Mouse (Mus musculus) 3T3-L1 (cell line): ENCODE measurements around the gene Lmx1b.

Experiments used
- DNase-seq: peaks from one replicate; pipeline ENCODE4 v3.0.0-alpha.2; 2015; ENCODE audit warnings: low read depth, low spot score

Lmx1b gene

DNA sequence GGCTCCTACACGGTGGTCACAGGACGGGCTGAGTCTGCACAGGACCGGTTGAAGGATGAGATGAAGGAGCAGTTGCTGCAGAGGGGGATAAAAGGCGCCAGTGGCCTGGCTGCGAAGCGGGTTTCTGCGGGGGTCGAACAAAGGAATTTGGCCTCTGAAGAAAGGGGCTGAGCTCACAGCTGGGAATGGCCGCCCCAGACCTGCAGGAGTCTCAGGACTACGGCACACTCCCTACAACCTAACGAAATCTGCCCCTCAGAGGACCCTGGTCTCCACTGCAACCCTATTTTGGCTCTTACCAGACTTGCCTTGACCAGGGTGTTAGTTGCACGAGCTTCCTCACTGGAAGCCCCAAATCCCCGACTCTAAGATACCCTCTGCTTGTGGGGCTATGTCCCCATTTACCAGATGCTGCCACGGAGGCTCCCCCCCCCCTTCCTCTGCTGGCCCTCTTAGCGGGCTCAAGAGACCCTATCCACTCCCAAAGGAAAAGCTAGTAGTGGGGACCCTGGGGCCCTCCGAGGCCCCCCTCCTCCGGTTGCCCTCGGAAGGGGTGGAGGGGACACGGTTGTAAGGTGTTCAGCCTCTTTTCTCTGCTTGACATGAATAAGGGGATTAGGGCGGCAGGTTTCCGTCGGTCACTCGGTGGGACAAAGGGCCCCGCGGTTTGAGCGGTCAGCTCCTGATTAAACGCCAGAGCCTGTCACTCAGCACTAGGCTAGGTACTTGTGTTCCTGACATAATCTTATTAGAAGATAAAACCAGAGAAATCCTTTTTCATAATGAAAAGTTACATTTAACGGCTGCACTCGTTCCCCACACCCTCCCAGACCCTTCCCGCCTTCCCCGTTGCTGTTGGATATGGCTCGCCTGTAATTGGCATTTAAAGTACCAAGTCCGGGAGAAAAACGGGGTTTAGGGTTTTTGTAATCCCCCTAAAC lies 10.0 kb downstream of the Lmx1b start:
- DNase-seq, result no peak

DNA sequence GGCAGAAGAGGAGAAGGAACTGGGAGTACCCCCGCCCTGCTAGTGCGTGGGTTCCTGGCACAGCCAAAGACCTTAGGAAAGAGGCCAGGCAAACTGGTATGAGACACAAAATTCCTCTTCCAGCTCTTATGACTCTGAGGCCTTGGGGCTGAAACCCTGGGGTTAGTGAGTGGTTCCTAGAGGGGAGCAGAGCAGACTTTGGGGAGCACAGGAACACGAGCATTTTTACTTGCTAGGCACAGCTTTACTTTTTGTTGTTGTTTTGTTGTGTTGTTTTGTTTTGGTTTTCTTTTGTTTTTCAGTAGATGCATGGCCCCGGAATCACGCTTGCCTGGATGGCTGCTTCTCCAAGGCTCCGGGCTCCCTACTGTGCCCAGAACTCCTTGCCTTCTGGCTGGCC lies 10.7 kb downstream of the Lmx1b start:
- DNase-seq, result no peak

DNA sequence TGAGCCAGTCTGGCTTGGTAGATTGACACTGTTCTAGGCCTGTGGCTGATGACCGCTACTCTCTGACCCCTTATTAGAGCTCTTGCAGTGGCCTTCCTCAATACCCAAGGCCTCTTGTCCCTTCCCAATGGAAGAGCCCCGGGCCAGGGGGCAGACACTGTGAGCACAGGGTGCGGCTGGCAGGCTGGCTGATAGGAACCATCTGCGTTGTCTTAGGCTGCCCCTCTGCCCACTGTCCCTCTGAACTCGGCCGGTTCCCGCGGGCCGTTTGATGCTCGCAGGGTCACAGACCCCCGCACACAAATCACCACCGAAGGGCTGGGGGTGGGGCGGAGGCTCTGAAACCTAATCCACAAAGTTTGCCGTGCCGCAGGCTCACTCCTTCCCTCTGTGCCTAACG lies 11.5 kb downstream of the Lmx1b start:
- DNase-seq, result no peak

DNA sequence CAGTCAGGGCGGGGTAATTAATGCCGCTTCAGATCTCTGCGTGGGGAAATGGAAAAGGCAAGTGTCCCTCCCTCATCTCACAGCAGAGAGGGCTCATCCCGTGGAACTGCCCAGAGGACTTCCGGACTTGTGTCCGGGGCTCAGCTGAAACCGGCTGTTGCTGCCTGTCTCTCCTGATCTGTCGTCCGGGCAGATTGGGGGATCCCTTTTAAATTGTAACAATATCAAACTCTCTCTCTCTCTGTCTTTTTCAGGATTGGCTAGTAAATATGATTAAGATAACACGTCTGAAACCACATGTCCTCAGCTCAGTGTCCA lies 13.3 kb downstream of the Lmx1b start:
- no peak for DNase-seq

DNA sequence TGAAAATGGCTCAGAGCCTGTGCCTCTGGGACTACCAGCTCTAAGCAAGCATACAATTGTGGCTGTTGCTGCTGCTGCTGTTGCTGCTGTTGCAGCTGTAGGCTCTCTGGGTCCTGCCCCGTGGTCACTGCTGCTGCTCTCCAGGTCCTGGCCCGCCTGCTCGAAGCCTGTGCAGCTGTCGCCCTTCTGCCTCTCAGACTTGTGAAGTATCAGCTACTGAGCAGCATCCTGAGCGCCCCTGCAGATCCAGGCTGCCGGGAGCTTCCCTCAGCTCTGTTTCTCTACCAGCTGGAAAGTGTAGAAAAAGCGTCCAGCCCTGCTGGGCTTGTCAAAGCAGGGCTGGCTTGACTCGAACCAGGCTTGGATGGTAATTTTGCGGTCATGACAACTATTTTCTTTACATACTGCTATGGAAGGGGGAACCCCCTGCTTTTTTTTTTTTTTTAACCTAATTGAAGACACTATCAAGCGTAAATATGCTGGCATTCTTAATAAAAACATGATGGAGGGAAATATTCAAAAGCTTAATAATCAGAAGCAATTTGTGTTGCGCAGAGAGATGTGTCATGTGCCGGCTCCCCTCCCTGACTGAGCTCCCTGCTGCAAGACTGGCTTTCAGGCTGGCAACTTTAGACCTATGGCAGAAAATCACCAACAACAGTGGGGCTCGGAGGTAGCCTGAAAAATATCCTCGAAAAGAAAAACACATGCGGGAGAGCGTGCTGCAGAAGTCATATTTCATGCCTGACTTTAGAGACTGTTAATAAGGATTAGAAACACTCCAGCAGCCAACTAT lies 13.9 kb downstream of the Lmx1b start:
- no peak for DNase-seq

DNA sequence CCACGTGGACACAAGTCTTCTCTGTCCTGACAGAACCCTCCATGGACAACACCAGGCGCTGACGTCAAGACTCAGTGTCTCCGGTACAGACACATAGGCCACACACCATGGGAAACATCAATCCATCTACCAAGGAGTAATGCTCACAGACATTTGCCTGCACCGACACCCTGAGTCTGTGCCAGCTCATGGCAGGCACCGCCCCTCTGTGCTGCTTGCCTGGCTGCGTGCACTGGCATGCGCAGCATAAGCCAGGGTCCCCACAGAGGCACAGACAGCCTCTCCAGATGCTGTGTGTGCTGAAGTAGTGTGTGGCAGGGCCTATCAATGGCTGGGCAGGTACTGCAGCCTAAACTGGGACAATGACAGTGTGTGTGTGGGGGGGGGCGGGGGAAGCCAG lies 22.6 kb downstream of the Lmx1b start:
- DNase-seq, result no peak

DNA sequence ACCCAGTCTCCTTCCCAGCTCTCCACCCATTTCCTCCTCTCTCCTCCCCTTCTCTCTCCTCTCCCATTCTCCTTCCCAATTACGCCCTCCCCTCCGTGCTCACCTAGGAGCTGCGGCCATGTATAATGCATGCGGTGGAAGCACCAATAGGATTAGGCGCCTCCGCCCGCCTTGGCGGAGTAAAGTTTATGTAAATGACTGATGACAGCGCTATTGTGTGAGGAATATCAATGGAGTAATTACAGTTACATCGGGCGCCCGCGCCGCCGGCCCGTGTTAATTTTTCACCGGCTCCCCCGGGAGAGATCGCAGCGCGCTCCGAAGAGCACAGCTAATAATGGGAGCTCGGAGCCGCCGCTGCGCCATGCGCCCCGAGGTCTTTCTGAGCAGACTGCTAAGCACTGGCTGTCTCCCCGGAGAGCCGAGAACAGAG lies 23.9 kb downstream of the Lmx1b start:
- DNase-seq, result no peak

DNA sequence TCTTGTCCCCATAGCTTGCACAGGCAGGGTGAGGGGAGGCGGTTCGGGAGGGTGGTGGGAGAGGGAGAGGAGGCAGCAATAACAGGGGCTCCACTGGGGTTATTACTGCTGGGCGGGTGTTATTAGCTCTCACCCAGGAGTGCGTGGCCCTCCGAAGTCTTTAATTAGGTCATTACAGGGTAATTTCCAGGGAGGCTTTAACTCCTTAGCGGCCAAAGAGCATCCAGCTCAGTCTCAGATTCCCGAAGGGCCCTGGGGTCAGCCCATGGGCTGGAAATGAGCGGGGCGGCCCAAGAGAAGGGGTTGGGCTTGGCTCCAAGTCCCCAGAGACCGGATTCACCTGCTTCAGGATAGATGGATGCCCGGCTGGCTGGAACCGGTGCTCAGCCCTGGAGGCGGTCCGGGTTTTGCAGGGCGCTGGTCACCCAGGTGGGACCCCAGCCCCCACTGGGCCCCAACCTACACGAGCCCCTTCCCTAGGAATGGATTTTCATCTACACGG lies 24.4 kb downstream of the Lmx1b start:
- no peak for DNase-seq

DNA sequence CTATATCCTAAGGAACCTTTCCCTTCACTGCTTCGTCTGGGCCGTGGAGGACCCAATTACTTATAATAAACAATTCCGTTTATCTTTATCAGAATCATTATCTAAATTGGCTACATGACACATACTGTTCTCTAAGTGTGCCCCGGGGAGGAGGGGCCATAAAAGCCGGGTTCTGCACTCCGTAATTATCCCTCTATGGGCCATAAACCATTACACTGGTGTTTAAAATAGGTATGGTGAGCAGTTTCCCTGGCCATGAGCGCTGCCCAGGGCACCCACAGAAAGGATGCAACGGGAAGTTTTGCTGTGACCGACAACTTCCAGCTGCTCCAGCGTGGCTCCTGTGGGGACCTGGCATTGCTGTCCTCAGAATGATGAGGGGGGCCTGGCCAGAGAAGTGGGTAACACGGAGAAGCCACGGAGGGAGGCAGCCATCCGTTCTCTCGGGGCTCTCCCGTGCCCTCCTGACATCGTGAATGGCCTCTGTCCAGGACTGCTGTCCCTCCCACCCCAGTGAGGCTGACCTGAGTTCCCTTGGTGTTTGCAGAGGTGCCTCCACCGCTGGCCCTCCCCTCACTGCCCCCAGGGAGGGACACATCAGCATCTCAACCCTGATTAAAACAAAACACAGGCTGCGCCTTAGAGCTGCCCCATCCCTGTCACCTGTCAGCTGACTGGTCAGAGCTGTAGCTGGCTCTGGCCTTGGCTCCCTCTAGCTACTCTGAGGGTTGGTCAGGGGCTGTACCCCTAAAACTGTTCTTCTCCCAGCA lies 34.6 kb downstream of the Lmx1b start:
- no peak for DNase-seq

DNA sequence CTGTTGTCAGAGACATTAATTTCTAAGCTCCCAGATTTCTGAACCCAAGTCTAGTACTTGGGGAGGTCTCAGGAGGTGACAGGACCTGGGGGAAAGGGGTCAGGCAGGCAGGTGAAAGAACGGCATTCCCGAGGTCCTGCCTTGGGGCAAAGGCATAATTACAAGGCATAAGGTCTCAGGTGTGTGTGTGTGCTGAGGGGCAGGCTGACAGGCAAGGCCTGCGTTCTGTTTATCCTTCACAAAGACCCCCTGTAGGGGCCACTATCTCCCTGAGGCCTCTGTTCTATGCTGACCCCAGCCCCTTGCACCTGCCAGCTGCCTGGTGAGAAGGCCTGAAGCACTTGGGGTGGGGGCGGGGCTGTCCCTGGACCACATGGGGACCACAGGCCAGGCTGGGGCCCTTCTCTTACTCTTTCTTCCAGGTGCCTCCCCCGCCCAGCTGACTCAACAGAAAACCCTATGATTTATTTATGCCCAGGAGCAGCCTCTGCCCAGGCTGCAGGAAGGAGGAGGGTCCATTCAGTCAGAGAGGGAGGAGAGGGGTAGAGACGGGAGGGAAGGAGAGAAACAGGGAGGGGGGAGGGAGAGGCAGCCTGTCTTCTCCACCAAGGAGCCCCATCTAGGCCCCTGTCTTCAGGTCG lies 35.3 kb downstream of the Lmx1b start:
- DNase-seq, result no peak

DNA sequence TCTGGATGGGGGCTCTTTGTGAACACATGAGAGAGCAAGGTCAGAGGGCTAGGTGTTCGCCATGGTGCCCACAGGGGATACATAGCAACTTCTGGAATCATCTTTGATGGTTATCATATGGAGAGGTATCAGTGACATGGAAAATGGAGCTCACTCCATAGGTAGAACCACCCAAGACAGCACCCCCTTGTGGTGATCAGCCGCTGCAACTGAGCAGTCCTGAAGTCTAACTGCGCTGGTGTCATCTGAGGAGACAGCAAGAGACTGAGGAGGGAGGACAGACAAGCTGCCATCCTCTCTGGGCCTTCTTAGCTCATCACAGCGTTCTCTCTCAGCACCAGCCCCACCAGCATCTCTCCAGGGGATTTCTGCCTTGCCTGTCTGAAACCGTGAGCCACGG lies 39.8 kb downstream of the Lmx1b start:
- DNase-seq, result peak; percentile 31

DNA sequence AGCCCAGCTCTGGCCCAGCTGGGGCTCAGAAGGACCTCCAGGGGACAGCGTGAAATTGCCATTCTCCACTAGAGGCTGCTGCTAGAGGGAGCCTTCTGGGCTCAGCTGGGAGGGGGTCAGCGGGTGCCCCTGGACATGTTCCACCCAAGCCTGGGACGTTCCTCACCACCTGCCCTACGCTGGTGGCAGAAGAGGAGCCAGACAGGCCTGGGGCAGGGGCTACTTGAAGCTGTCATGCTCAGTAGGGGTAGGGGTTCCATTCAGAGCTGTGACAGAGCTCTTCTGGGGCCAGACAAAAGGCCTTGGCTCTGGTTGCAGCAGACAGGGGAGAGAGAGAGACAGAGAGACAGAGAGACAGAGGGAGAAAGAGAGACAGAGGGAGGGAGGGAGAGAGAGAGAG lies 42.9 kb downstream of the Lmx1b start:
- DNase-seq, result no peak

DNA sequence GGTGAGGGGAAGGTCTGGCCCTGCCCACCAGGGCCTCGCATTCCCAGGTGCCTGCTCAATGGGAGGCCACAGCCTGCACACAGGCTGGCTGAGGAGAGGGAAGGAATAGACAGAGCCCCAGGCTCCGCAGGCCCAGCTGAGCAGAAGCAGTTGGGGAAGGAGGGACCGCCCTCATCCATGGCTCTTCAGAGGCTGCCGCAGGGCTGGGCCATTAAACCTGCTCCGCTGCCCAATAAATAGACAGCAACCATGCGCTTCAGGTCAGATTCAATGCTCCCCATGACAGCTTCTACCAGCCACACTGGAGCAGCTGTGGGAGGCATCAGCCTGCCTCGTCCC lies 45.3 kb downstream of the Lmx1b start:
- no peak for DNase-seq

DNA sequence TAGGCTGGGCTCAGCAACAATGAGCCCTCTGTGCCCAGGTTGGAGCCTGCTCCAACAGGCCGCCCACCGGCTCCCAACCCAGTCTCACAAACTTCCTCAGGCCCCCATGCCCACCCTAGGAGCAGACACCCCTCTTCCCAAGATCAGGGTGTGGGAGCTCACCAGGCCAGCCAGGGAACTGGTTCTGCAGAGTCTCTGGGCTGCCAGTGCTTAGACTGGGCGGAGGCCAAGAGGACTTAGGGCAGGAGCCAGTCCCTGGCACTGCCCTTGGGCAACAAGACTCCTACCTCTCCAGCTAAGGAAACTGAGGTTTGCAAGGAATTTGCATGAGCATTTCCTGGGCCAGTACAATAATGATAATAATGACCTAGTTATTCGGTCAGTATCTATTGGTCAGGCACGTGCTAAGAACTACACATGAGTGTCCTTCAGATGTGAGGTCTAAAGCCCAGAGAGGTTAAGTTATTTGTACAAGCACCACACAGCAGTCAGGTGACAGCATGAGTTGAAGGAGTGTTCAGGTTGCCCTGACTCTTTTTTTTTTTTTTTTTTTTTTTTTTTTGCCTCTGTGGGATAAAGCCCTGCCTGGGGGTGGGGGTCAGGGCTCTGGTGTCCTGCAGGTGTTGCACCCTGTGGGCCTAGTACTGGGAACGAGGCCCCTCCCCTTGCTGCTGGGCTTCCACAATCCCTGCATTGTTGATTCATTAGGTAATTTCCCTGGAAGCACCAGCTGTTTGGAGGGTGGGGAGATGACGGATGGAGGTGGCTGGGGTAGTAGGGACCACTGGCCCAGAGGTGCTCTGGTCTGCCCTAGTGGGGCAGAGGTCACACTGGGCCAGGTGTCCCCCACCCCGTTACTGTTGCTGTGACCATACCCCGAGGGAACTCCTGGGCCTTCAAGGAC lies 45.9 kb downstream of the Lmx1b start:
- DNase-seq, result no peak

DNA sequence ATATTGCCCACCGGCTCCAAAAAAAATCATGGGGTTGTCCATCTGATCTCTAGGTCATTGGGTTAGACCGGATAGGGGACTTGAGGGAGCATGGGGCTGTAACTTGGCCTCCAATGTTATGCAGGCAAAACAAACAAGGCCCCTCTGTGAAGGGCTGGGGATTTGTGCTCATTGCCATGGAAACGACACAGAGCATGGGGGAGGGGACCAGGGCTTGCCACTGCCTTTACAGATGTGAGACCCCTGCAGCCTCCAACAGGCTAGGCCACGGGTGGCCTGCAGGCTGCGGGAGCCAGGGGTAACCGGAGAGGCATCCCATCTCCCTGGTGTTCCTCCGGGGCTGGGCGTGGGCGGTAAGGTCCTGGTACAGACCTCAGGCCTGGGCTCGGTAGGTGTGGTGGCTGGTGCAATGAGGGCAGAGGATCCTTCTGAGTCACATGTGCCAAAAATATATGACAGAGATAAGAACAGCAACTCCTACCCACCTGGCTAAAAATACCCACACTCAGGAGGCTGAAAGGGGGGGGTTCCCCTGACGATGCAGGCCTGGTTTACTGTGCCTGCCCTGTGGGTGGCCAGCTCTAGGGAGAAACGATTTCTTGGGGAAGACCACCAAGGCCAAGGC lies 47.3 kb downstream of the Lmx1b start:
- DNase-seq, result no peak

DNA sequence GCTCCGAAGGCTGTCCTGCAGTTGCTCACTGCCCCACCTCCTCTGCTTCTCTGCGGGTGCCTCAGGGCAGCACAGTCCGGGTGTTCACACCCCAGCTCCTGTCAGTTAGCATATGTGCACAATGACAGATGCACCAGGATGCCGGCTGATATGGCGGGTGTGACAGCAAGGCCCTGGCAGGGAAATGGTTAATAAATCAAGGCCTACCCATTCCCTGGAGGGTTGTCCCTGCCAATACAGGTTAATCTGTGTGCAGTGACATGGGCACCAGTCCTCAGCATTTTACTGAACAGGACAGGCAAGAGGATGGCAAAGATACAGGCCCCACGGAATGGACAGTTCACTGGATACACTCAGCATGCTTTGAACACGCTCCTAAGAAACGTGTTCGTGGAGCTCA lies 51.0 kb downstream of the Lmx1b start:
- no peak for DNase-seq

DNA sequence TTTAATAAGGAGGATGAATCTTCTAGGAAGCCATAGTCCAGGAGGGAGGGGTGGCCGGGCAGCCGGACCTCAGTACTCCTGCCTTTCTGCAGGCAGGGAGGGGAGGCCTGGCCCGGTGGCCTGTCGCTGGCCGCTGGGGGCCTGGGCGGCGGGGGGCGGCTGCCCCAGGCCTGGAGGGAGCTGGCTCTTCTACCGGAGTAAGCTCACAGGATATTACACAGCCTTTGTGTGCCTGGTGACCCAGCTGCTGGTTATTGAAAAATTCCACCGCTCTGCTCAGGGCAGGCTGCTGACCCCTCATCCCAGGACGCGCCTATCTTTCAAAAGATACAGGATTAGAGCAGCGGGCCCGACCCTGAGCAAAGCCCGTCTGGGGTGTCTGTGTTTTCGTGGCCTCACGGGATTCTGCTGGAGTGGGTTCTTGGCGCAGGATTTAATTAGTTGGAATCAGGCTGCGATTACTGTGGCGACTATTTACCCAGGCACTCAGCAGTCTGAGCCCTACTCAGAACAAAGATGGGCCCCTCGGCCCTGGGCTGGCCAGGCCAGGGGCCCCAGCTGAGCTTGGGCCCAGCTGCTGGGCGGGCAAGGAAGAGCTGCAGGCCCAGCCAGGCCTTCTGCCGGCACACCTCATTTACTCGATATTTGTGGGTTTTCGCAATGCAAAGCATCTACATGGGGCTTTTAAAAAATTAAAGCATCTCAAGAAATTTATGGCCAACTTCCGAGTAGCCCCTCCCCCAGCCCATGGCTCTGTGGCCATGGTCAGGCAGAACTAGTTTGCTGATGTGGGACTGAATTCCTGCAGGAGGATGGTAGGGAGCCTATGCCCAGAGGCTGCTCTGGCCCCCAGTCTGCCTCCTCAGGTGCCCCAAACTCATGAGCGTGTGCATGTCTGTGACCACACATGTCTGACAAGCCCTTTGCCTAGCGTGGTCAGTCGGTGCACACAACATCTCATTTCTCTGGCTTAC lies 55.1 kb downstream of the Lmx1b start:
- DNase-seq, result no peak

DNA sequence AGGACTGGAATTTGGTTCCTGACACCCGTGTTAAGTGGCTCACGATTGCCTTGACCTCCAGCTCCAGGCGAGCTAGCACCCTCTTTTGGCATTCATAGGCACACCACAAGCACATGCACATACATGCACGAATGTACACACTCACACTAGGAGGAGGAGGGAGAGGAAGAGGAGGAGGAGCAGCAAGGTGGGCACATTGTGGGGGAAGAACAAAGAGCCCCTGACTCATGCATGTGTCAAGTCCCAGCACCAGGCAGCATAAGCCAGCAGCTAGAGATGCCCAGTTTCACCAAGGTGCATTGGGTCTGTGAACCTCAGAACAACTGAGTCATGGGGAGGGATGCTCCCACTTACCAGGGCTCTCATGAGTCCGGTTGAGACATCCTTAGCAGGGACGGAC lies 56.5 kb downstream of the Lmx1b start:
- DNase-seq, result no peak

DNA sequence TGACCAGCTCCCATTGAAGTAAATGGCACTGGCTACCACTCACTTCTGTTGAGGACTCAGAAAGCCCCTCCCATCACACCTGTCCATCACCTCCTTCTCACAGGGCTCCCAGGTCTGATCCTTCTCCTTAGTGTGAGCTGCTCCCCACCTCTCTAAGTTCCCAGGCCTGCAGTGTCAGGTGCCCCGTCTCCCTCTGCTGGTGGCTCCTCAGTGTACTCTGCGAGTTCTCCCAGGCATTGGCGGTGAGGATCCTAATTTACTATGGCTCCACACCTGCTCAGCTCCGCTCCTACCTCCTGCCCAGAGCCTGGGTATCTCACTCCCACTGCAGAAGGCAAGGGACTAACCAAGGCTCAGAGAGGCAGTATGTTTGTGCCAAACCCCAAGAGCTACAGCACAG lies 57.0 kb downstream of the Lmx1b start:
- DNase-seq, result peak; percentile 24
